Mouse (Mus musculus): ENCODE measurements around the gene Pax1.

Gene Pax1

DNA sequence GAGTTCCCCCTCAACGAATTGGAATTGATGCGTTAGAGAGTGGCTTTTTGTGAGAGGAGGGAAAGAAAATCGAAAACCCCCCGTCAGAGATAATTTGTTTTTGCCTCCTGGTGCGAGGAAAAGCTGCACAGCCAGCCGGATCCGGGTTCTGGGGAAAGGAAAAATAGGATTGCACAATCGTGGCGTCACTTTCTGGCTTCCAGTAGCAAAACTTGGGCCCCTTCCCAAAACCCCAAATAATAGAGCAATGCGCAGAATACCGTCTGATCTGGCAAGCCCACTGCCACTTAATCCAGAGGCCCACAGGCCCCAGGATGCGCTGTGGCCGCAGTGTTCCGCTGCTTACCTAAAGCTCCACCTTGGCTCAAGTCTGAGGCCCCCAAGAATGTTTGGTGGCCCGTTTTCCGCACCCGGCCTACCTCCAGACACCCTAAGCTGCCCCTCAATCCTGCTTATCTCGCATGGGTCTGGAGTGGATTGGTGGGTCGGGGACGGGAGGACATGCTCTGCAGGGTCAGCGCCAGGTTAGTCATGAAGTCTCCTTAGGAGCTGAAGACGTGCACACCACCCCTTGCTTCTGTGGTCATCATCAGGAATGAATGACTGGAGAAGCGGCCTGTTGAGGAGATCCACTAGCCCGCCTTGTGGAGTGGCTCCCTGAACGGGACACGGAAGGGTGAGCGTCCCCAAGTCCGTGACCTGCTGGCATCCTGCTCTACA, 11.4 kb downstream of the Pax1 start:
- DNase-seq (ENCODE audit: low spot score in 2 of 2), result no peak

DNA sequence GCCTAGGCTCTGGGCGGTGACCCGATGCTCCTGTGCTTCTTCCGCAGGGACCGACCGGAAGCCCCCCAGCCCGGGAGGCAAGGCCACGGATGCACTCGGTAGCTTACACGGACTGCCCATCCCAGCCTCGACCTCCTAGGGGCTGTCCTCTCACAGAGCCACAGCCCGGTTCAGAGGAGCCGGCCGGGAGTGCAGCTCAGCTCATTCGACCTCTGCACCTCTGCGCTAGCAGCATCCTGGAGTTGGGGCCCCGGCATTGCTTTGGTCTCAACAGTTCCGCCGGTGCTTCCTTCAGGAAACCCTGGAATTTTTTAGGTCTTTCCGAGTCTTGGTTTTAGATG, 11.9 kb downstream of the Pax1 start:
- DNase-seq (ENCODE audit: low spot score in 2 of 2), result no peak

DNA sequence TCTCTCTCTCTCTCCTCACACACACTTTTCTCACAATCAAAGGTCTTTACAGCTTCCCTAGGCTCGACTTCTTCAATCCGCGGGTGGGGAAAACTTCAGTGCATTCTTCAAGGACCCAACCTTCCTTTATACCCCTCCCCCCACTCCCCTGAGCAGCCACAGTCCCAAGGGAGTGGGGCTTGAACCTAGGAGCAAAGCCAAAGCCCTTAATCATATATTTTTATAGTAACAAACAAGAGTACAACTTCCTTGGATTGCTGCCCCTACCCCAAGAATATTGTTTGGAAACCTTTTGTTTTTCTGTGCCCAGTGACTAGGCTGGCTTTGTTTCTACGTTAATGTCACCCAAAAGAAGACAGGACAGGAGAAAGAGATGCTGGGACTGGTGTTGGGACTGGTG, 12.5 kb downstream of the Pax1 start:
- DNase-seq (ENCODE audit: low spot score in 2 of 2), result no peak

DNA sequence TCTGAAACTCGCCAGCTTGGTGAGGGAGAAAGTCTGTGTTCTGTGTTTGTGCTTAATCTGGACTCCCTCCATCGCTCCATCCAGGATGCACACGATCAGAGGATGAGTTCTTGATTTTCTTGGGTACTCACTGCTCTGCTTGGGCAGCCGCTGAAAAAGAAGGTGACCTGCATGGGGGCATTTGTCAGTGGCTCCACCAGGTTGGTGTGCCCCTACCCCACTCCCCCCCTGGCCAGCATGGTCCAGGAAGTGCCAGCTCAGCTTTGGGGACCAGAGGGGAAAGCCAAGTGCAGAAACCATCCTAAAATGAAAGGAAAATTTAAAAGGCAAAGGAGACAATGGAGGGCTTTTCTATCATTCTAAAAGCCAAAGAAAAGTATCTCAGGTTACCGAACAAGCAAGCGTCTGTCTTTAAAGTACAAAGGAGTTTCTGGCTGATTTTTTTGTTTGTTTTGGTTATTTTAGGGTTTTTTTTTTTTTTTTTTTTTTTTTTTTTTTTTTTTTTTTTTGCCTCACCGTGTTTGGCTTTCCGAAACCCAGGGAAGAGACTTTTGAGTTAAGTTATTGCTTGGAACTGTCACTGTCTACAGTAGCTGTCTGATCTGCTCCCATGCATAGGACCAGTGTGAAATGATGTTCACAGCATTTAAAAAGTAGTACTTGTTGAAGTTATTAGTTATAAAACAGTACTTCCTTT, 13.4 kb downstream of the Pax1 start:
- DNase-seq (ENCODE audit: low spot score in 2 of 2), result no peak

- DNase-seq (ENCODE audit: low spot score in 2 of 2), result no peak
These were observed 17.2 kb downstream of the Pax1 start for GRCm38 (mm10) chr2:147378934-147379333.

- no peak for DNase-seq (ENCODE audit: low spot score in 2 of 2)
These were observed 21.6 kb downstream of the Pax1 start for GRCm38 (mm10) chr2:147383373-147383772.

GRCm38 (mm10) chr2:147386949-147387348, 25.2 kb downstream of the Pax1 start:
- no peak for DNase-seq (ENCODE audit: low spot score in 2 of 2)

DNA sequence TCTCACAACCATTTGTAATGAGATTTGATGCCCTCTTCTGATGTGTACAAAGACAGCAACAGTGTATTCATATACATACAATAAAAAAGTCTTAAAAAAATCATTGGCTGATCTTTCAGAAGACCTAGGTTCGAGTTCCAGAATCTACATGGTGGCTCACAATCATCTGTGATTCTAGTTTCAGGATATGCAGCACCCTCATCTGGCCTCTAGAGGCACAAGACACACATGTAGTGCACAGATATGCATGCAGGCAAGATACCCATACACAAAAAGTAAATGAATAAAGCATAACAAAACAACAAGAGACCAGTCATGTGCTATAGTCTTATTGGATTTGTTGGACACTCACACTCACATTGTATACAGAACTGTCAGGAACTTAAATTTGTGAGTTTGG, 47.6 kb downstream of the Pax1 start:
- no peak for DNase-seq (ENCODE audit: low spot score in 2 of 2)

GRCm38 (mm10) chr2:147415037-147415436, 53.3 kb downstream of the Pax1 start:
- DNase-seq (ENCODE audit: low spot score in 2 of 2), result no peak

GRCm38 (mm10) chr2:147424582-147425255, 63.0 kb downstream of the Pax1 start:
- DNase-seq (ENCODE audit: low spot score in 2 of 2), result no peak

GRCm38 (mm10) chr2:147429607-147430356, 68.1 kb downstream of the Pax1 start:
- no peak for DNase-seq (ENCODE audit: low spot score in 2 of 2)

DNA sequence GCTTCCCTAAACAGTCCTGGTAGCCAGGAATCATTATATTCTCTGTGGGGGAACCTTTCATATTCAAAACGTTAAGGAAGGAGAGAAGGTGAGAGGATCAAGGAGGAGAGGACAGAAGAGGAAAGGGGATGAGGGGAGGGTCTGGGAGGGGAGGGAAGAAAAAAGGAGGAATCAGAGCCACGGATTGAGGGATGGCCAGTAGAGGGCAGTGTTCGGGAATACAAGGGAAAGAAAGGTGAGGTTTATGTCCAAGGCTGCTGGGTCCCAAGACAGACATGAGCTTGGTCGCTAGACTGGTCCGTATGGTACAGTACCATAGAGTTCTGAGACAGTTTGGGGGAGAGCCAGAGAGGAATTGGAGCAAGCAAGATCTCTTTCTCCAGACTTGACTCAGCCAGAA, 71.4 kb downstream of the Pax1 start:
- no peak for DNase-seq (ENCODE audit: low spot score in 2 of 2)

Data from spleen, postnatal 36 days (tissue).